Mouse (Mus musculus) hindbrain, embryonic 15.5 days (tissue): ENCODE measurements around the gene Tdrd3. TPM values are rescaled to one million over a fixed set of nuclear protein-coding genes. Genes with fewer than 3 reads are reported as not detected.

Experiments used
- ATAC-seq: fragments of 200-750 bp; cut with Nextera tagmentation; 2 replicates; pipeline ENCODE4 v1.8.0; 2017; ENCODE audit warnings: low read depth, moderate number of reproducible peaks, moderate TSS enrichment; ENCODE audit not compliant: low FRiP score
- H3K27ac ChIP-seq: fragments of 300-500 bp; sonication (generic); replicated peaks from 2 replicates; pipeline ENCODE4 v1.5.1; 2015; ENCODE audit warnings: mild to moderate bottlenecking, inconsistent platforms
- H3K27me3 ChIP-seq: fragments of 300-500 bp; sonication (generic); 2 replicates; pipeline ENCODE4 v1.6.1; 2015; ENCODE audit warnings: control low read depth, inconsistent platforms
- H3K36me3 ChIP-seq: fragments of 300-500 bp; sonication (generic); 2 replicates; pipeline ENCODE4 v1.6.1; 2015; ENCODE audit warnings: control low read depth, inconsistent platforms
- H3K4me1 ChIP-seq: fragments of 300-500 bp; sonication (generic); replicated peaks from 2 replicates; pipeline ENCODE4 v1.6.1; 2015; ENCODE audit warnings: control low read depth, inconsistent platforms
- H3K4me2 ChIP-seq: fragments of 300-500 bp; sonication (generic); 2 replicates; pipeline ENCODE4 v1.6.1; 2015; ENCODE audit warnings: moderate library complexity, mild to moderate bottlenecking, inconsistent platforms
- H3K4me3 ChIP-seq: fragments of 300-500 bp; sonication (generic); 2 replicates; pipeline ENCODE4 v1.5.1; 2015; ENCODE audit warnings: mild to moderate bottlenecking, inconsistent platforms
- H3K9ac ChIP-seq: fragments of 300-500 bp; sonication (generic); 2 replicates; pipeline ENCODE4 v1.6.1; 2015; ENCODE audit warnings: inconsistent platforms
- H3K9me3 ChIP-seq: fragments of 300-500 bp; sonication (generic); 2 replicates; pipeline ENCODE4 v1.6.1; 2016; ENCODE audit warnings: control low read depth, inconsistent platforms
- WGBS: fragments of 180-500 bp; shearing (Covaris S2); methylation state at CpG from one replicate; pipeline ENCODE4 v1.1.7; 2015; 5-methylcytosine and 5-hydroxymethylcytosine counted together
- polyA plus RNA-seq: library from polyadenylated mRNA; unstranded; fragments of >200 nt; fragmentation: Nextera tagmentation; extraction: Ambion mirVana; gene quantifications from 2 replicates; pipeline ENCODE4 v1.2.1, GENCODE M21; 2015

Gene Tdrd3
- polyA plus RNA-seq, 1 experiment from 2014 or later: 42.0 TPM

- Histone ChIP-seq H3K9me3 (no peaks in the 10 kb centered on the region), H3K27me3 (no peaks in the 10 kb centered on the region), H3K36me3 (no peaks in the 10 kb centered on the region), H3K4me1 (peaks cover 22% of the 10 kb centered on the region), H3K9ac (no peak overlapping the region), H3K4me2 (no peak overlapping the region), H3K4me3 (no peak overlapping the region), H3K27ac (no peak overlapping the region)
- ATAC-seq: no peak
- 90% methylated on average over 3 of the region's 3 CpGs for WGBS
These were observed 6.0 kb downstream of the Tdrd3 start for GRCm38 (mm10) chr14:87422432-87422831.

GRCm38 (mm10) chr14:87426297-87426922 is 10.0 kb downstream of the Tdrd3 start:
- Histone ChIP-seq H3K36me3 (no peaks in the 10 kb centered on the region), H3K9me3 (no peaks in the 10 kb centered on the region), H3K4me2 (no peak overlapping the region), H3K27ac (no peak overlapping the region), H3K9ac (no peak overlapping the region), H3K4me3 (no peak overlapping the region), H3K27me3 (no peaks in the 10 kb centered on the region), H3K4me1 (no peaks in the 10 kb centered on the region)
- ATAC-seq: no peak
- 72% methylated on average over 7 of the region's 7 CpGs for WGBS

- 94% methylated on average over 4 of the region's 4 CpGs for WGBS
- Histone ChIP-seq H3K4me3 (no peak overlapping the region), H3K4me2 (no peak overlapping the region), H3K9me3 (no peaks in the 10 kb centered on the region), H3K36me3 (no peaks in the 10 kb centered on the region), H3K4me1 (no peaks in the 10 kb centered on the region), H3K9ac (no peak overlapping the region), H3K27ac (no peak overlapping the region), H3K27me3 (no peaks in the 10 kb centered on the region)
- ATAC-seq: no peak
These were observed 10.6 kb downstream of the Tdrd3 start for GRCm38 (mm10) chr14:87427032-87427431.

- no peaks in the 10 kb centered on the region for H3K9me3 ChIP-seq
- H3K36me3 ChIP-seq: no peaks in the 10 kb centered on the region
- no peak overlapping the region for H3K4me3 ChIP-seq
- no peaks in the 10 kb centered on the region for H3K4me1 ChIP-seq
- no peak overlapping the region for H3K27ac ChIP-seq
- no peak overlapping the region for H3K4me2 ChIP-seq
- WGBS: 94% methylated on average over 5 of the region's 5 CpGs
- ATAC-seq: no peak
- H3K27me3 ChIP-seq: no peaks in the 10 kb centered on the region
- H3K9ac ChIP-seq: no peak overlapping the region
These were observed 11.3 kb downstream of the Tdrd3 start for GRCm38 (mm10) chr14:87427659-87428289.

GRCm38 (mm10) chr14:87433390-87433915 is 17.0 kb downstream of the Tdrd3 start:
- no peak for ATAC-seq
- H3K27ac ChIP-seq: no peak overlapping the region
- H3K9me3 ChIP-seq: no peaks in the 10 kb centered on the region
- H3K4me2 ChIP-seq: no peak overlapping the region
- no peaks in the 10 kb centered on the region for H3K27me3 ChIP-seq
- H3K4me3 ChIP-seq: no peak overlapping the region
- H3K9ac ChIP-seq: no peak overlapping the region
- 67% methylated on average over 5 of the region's 5 CpGs for WGBS
- H3K4me1 ChIP-seq: no peaks in the 10 kb centered on the region
- H3K36me3 ChIP-seq: no peaks in the 10 kb centered on the region

- H3K4me2 ChIP-seq: no peak overlapping the region
- H3K27me3 ChIP-seq: no peaks in the 10 kb centered on the region
- no peaks in the 10 kb centered on the region for H3K36me3 ChIP-seq
- H3K9ac ChIP-seq: no peak overlapping the region
- H3K4me3 ChIP-seq: no peak overlapping the region
- WGBS: 90% methylated on average over 4 of the region's 4 CpGs
- H3K4me1 ChIP-seq: 0 out of 2 replicates have a peak, but pooled peaks cover 5% of the 10 kb centered on the region
- ATAC-seq: no peak
- H3K9me3 ChIP-seq: no peaks in the 10 kb centered on the region
- no peak overlapping the region for H3K27ac ChIP-seq
These were observed 18.9 kb downstream of the Tdrd3 start for GRCm38 (mm10) chr14:87435382-87435781.

- Histone ChIP-seq H3K27me3 (no peaks in the 10 kb centered on the region), H3K4me2 (no peak overlapping the region), H3K9me3 (no peaks in the 10 kb centered on the region), H3K9ac (no peak overlapping the region), H3K4me1 (0 out of 2 replicates have a peak, but pooled peaks cover 5% of the 10 kb centered on the region), H3K4me3 (no peak overlapping the region), H3K27ac (no peak overlapping the region), H3K36me3 (no peaks in the 10 kb centered on the region)
- no peak for ATAC-seq
- 8% methylated on average over 2 of the region's 2 CpGs for WGBS
These were observed 23.3 kb downstream of the Tdrd3 start for GRCm38 (mm10) chr14:87439721-87440120.

- no peaks in the 10 kb centered on the region for H3K36me3 ChIP-seq
- H3K4me3 ChIP-seq: no peak overlapping the region
- H3K4me1 ChIP-seq: no peaks in the 10 kb centered on the region
- no peaks in the 10 kb centered on the region for H3K27me3 ChIP-seq
- ATAC-seq: no peak
- no peak overlapping the region for H3K27ac ChIP-seq
- H3K9me3 ChIP-seq: no peaks in the 10 kb centered on the region
- no peak overlapping the region for H3K9ac ChIP-seq
- 86% methylated on average over 8 of the region's 8 CpGs for WGBS
- no peak overlapping the region for H3K4me2 ChIP-seq
These were observed 30.0 kb downstream of the Tdrd3 start for GRCm38 (mm10) chr14:87446331-87446913.

- H3K4me3 ChIP-seq: no peak overlapping the region
- H3K9ac ChIP-seq: no peak overlapping the region
- H3K4me2 ChIP-seq: 0 out of 2 replicates have a peak overlapping the region, but pooled peaks have one; percentile 15
- peak overlapping the region; percentile 74 for H3K27ac ChIP-seq
- peaks cover 7% of the 10 kb centered on the region; the same call in 1 of the 2 replicates for H3K4me1 ChIP-seq
- no peaks in the 10 kb centered on the region for H3K36me3 ChIP-seq
- no peaks in the 10 kb centered on the region for H3K27me3 ChIP-seq
- H3K9me3 ChIP-seq: no peaks in the 10 kb centered on the region
- 5% methylated on average over 7 of the region's 7 CpGs for WGBS
- peak; percentile 83 for ATAC-seq
These were observed 35.4 kb downstream of the Tdrd3 start for GRCm38 (mm10) chr14:87451645-87452443.

- Histone ChIP-seq H3K4me1 (peaks cover 7% of the 10 kb centered on the region; the same call in 1 of the 2 replicates), H3K9me3 (no peaks in the 10 kb centered on the region), H3K27ac (no peak overlapping the region), H3K4me2 (no peak overlapping the region), H3K4me3 (no peak overlapping the region), H3K36me3 (no peaks in the 10 kb centered on the region), H3K27me3 (no peaks in the 10 kb centered on the region), H3K9ac (no peak overlapping the region)
- 73% methylated on average over 5 of the region's 5 CpGs for WGBS
- no peak for ATAC-seq
These were observed 39.3 kb downstream of the Tdrd3 start for GRCm38 (mm10) chr14:87455630-87456175.

- WGBS: 94% methylated on average over 1 of the region's 1 CpGs
- ATAC-seq: no peak
- no peaks in the 10 kb centered on the region for H3K36me3 ChIP-seq
- H3K4me3 ChIP-seq: no peak overlapping the region
- H3K9me3 ChIP-seq: no peaks in the 10 kb centered on the region
- no peak overlapping the region for H3K27ac ChIP-seq
- peaks cover 7% of the 10 kb centered on the region; the same call in 1 of the 2 replicates for H3K4me1 ChIP-seq
- H3K27me3 ChIP-seq: no peaks in the 10 kb centered on the region
- no peak overlapping the region for H3K9ac ChIP-seq
- no peak overlapping the region for H3K4me2 ChIP-seq
These were observed 43.3 kb downstream of the Tdrd3 start for GRCm38 (mm10) chr14:87459777-87460176.
